Mouse (Mus musculus): Measurements from ENCODE around the gene Rap2a.

DNA sequence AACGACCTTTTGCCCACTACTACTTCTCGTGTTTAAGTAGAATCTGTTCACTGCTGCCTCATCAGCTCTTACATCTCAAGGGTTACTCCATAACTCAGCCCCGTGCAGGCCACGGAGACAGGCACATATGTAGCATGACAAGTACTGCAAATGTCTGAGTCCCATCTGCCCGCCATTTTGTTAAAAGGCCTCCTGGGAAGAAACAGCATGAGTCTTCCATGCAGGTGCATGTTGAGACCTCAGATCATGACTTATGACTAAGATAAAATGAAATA lies 31.1 kb downstream of the Rap2a start:
- TF ChIP-seq CTCF (IDR thresholded peaks at IDR 0.05; ENCODE audit: low read depth): no peak
- TF ChIP-seq EP300 (IDR thresholded peaks at IDR 0.05; ENCODE audit: low read depth): no peak

All from heart, postnatal 0 days (tissue).